Mouse (Mus musculus): Measurements from ENCODE around the gene Ppm1l.

The Ppm1l gene

GRCm38 (mm10) chr3:69597211-69597610 lies 280.6 kb downstream of the Ppm1l start:
- no peak for DNase-seq (ENCODE audit: low spot score in 2 of 2)

GRCm38 (mm10) chr3:69597816-69598215 lies 281.2 kb downstream of the Ppm1l start:
- no peak for DNase-seq (ENCODE audit: low spot score in 2 of 2)

GRCm38 (mm10) chr3:69598261-69599165 lies 281.9 kb downstream of the Ppm1l start, which contains the start of gene B3galnt1:
B3galnt1 (minus strand) TSS chr3:69598960.
- DNase-seq (ENCODE audit: low spot score in 2 of 2) = peak; percentile 30 to 39

GRCm38 (mm10) chr3:69599166-69599500 lies 282.5 kb downstream of the Ppm1l start:
- no peak for DNase-seq (ENCODE audit: low spot score in 2 of 2)

- no peak for DNase-seq (ENCODE audit: low spot score in 2 of 2)
Observed at GRCm38 (mm10) chr3:69606923-69607322, 290.3 kb downstream of the Ppm1l start.

GRCm38 (mm10) chr3:69607468-69607867 lies 290.8 kb downstream of the Ppm1l start:
- DNase-seq (ENCODE audit: low spot score in 2 of 2) = no peak

GRCm38 (mm10) chr3:69607909-69608308 lies 291.2 kb downstream of the Ppm1l start:
- no peak for DNase-seq (ENCODE audit: low spot score in 2 of 2)
